Mouse (Mus musculus): ENCODE results near the gene Col13a1. TPM values are rescaled to one million over a fixed set of nuclear protein-coding genes. Genes with fewer than 3 reads are reported as not detected.

Gene Col13a1
- polyA plus RNA-seq, 1 experiment from 2014 or later: 4.4 TPM

DNA sequence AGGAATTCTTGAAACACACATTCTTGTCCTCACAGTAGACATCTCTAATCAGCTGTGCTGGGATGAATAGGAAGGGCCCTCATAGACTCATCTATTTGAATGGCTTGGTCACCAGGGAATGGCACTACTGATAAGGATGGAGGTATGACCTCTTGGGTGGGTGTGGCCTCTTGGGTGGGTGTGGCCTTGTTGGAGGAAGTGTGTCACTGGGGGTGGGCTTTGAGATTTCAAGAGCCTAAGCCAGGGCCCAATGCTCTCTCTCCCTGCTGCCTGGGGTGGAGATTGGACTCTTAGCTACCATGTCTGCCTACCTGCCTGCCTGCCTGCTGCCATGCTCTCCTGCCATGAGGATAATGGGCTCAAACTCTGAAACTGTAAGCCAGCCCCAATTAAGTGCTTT lies 53.2 kb downstream of the Col13a1 start:
- Histone ChIP-seq H3K4me1 (peaks cover 11% of the 10 kb centered on the region), H3K4me3 (no peak overlapping the region), H3K9ac (replicated peaks) (no peak overlapping the region), H3K9me3 (no peaks in the 10 kb centered on the region), H3K27ac (replicated peaks) (no peak overlapping the region), H3K4me2 (replicated peaks) (no peak overlapping the region), H3K27me3 (0 out of 2 replicates have a peak, but pooled peaks cover 8% of the 10 kb centered on the region), H3K36me3 (no peaks in the 10 kb centered on the region)
- no peak for ATAC-seq (ENCODE audit: low FRiP score, low read depth)

DNA sequence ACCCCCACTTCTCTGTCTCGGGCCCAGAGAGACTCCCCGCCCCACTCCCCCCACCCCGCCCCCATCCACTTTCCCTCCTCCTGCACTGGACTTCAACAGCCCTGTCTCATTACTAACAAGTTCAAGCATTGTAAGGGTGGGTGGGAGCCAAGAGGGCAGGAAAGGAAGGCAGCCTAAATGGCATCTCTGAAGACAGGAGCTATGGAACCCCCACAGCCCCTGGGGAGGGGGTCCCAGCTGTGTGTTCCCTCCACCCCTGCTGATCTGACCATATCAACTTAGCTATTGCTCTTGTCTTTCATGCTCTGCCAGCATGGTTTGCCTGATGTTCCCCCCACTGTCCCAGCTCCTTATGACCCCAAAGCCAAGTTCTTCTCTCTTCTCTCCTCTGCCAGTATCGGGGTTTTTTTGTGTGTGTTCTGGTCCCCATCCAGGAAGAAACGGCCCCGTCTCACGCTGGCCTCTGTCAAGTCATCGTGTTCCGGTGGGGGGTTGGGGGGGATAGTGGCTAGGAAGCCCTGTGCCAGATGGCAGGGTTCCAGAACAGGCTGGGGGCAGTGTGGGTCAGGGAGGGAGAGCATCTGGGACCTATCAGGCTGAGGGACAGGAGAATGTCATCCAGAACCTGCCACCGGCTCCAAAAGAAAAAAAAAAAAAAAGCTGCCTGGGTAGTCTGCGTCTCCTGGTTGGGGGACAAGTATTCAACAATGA lies 58.1 kb downstream of the Col13a1 start:
- H3K9ac ChIP-seq (replicated peaks): no peak overlapping the region
- H3K27ac ChIP-seq (replicated peaks): no peak overlapping the region
- ATAC-seq (ENCODE audit: low FRiP score, low read depth): no peak

DNA sequence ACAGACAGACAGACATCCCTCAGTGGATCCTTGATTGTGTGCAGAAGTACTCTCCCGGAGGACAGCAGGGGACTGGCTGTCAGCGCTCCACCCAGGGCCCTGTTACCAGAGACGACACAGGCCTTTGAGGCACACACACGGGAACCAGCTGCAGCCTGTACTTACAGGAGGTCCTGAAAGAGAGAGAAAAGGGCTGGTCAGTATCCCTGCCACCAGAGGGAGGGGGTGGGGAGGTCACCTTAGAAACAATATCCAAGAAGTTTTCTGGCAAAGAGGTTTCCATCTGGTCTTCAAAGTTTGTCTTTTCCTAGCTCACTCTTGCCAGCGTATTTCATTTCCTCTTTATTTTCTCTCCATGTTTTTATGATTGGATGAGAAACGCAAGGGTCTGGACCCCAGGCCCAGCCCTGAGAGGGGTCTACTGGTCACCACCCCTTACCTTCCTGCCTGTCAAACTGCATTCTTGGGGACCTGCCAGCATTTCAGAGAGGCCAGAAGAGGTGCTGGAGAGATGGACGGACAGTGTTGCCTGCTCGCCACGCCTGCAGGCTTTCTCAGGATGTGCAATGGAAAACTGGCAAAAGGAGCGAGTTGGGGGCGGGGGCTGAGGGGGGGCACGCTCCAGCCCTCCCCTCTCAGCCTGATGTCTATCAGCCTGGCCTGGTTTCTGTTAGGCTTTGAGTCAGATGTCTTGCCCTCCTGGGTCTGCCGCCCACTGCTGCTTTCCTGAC lies 58.8 kb downstream of the Col13a1 start:
- no peaks in the 10 kb centered on the region for H3K36me3 ChIP-seq
- no peak for ATAC-seq (ENCODE audit: low FRiP score, low read depth)
- H3K9me3 ChIP-seq: peaks cover 12% of the 10 kb centered on the region
- H3K4me1 ChIP-seq: peaks cover 4% of the 10 kb centered on the region; the same call in 1 of the 2 replicates
- H3K4me3 ChIP-seq: no peak overlapping the region
- 52% methylated on average over 13 of the region's 13 CpGs for WGBS
- H3K27ac ChIP-seq (replicated peaks): no peak overlapping the region
- H3K9ac ChIP-seq (replicated peaks): no peak overlapping the region
- no peak overlapping the region for H3K4me2 ChIP-seq (replicated peaks)
- H3K27me3 ChIP-seq: 0 out of 2 replicates have a peak, but pooled peaks cover 2% of the 10 kb centered on the region

More for the DNA sequence above, 58.1 kb downstream of the Col13a1 start:
- H3K4me3 ChIP-seq: no peak overlapping the region
- H3K27me3 ChIP-seq: 0 out of 2 replicates have a peak, but pooled peaks cover 2% of the 10 kb centered on the region
- 0 out of 2 replicates have a peak, but pooled peaks cover 5% of the 10 kb centered on the region for H3K9me3 ChIP-seq
- peaks cover 4% of the 10 kb centered on the region; the same call in 1 of the 2 replicates for H3K4me1 ChIP-seq
- WGBS: 66% methylated on average over 11 of the region's 11 CpGs
- no peaks in the 10 kb centered on the region for H3K36me3 ChIP-seq
- H3K4me2 ChIP-seq (replicated peaks): no peak overlapping the region

GRCm38 (mm10) chr10:61919496-61919895 lies 59.4 kb downstream of the Col13a1 start:
- peaks cover 17% of the 10 kb centered on the region for H3K9me3 ChIP-seq

GRCm38 (mm10) chr10:61917066-61917465 lies 61.8 kb downstream of the Col13a1 start:
- Histone ChIP-seq H3K4me1 (peaks cover 4% of the 10 kb centered on the region; the same call in 1 of the 2 replicates), H3K27me3 (0 out of 2 replicates have a peak, but pooled peaks cover 2% of the 10 kb centered on the region), H3K27ac (replicated peaks) (no peak overlapping the region), H3K4me3 (no peak overlapping the region), H3K36me3 (no peaks in the 10 kb centered on the region), H3K4me2 (replicated peaks) (no peak overlapping the region), H3K9me3 (peaks cover 22% of the 10 kb centered on the region), H3K9ac (replicated peaks) (no peak overlapping the region)
- ATAC-seq (ENCODE audit: low FRiP score, low read depth): no peak
- WGBS: 95% methylated on average over 12 of the region's 12 CpGs

More at GRCm38 (mm10) chr10:61919496-61919895, 59.4 kb downstream of the Col13a1 start:
- H3K27ac ChIP-seq (replicated peaks): no peak overlapping the region
- no peaks in the 10 kb centered on the region for H3K36me3 ChIP-seq
- H3K4me2 ChIP-seq (replicated peaks): no peak overlapping the region
- H3K4me3 ChIP-seq: no peak overlapping the region
- H3K9ac ChIP-seq (replicated peaks): no peak overlapping the region
- peaks cover 4% of the 10 kb centered on the region; the same call in 1 of the 2 replicates for H3K4me1 ChIP-seq
- no peak for ATAC-seq (ENCODE audit: low FRiP score, low read depth)
- WGBS: 92% methylated on average over 4 of the region's 4 CpGs
- 0 out of 2 replicates have a peak, but pooled peaks cover 2% of the 10 kb centered on the region for H3K27me3 ChIP-seq

- 75% methylated on average over 4 of the region's 4 CpGs for WGBS
Measured at GRCm38 (mm10) chr10:61911770-61912169, 67.1 kb downstream of the Col13a1 start.

GRCm38 (mm10) chr10:61909004-61909403 lies 69.9 kb downstream of the Col13a1 start:
- Histone ChIP-seq H3K36me3 (no peaks in the 10 kb centered on the region), H3K27ac (replicated peaks) (no peak overlapping the region), H3K4me3 (no peak overlapping the region), H3K9me3 (0 out of 2 replicates have a peak, but pooled peaks cover 5% of the 10 kb centered on the region), H3K9ac (replicated peaks) (no peak overlapping the region), H3K4me2 (replicated peaks) (no peak overlapping the region), H3K4me1 (no peaks in the 10 kb centered on the region), H3K27me3 (0 out of 2 replicates have a peak, but pooled peaks cover 4% of the 10 kb centered on the region)
- 71% methylated on average over 3 of the region's 3 CpGs for WGBS
- ATAC-seq (ENCODE audit: low FRiP score, low read depth): no peak

More at GRCm38 (mm10) chr10:61911770-61912169, 67.1 kb downstream of the Col13a1 start:
- Histone ChIP-seq H3K36me3 (no peaks in the 10 kb centered on the region), H3K27me3 (no peaks in the 10 kb centered on the region), H3K9ac (replicated peaks) (no peak overlapping the region; the same call in 1 of the 2 replicates), H3K4me2 (replicated peaks) (no peak overlapping the region), H3K4me3 (no peak overlapping the region), H3K4me1 (no peaks in the 10 kb centered on the region), H3K27ac (replicated peaks) (no peak overlapping the region), H3K9me3 (peaks cover 22% of the 10 kb centered on the region)
- no peak for ATAC-seq (ENCODE audit: low FRiP score, low read depth)

- WGBS: 36% methylated on average over 5 of the region's 5 CpGs
- Histone ChIP-seq H3K4me2 (replicated peaks) (no peak overlapping the region), H3K4me1 (no peaks in the 10 kb centered on the region), H3K27ac (replicated peaks) (no peak overlapping the region), H3K9ac (replicated peaks) (no peak overlapping the region), H3K4me3 (no peak overlapping the region), H3K9me3 (0 out of 2 replicates have a peak, but pooled peaks cover 3% of the 10 kb centered on the region), H3K36me3 (no peaks in the 10 kb centered on the region), H3K27me3 (peaks cover 8% of the 10 kb centered on the region; the same call in 1 of the 2 replicates)
- no peak for ATAC-seq (ENCODE audit: low FRiP score, low read depth)
Measured at GRCm38 (mm10) chr10:61906226-61906625, 72.7 kb downstream of the Col13a1 start.

GRCm38 (mm10) chr10:61905308-61905707 lies 73.6 kb downstream of the Col13a1 start:
- H3K9ac ChIP-seq (replicated peaks): no peak overlapping the region

GRCm38 (mm10) chr10:61898116-61898515 lies 80.8 kb downstream of the Col13a1 start:
- no peaks in the 10 kb centered on the region for H3K36me3 ChIP-seq
- H3K9me3 ChIP-seq: no peaks in the 10 kb centered on the region
- H3K4me3 ChIP-seq: no peak overlapping the region
- no peaks in the 10 kb centered on the region for H3K4me1 ChIP-seq
- H3K27ac ChIP-seq (replicated peaks): no peak overlapping the region
- WGBS: 86% methylated on average over 6 of the region's 6 CpGs
- ATAC-seq (ENCODE audit: low FRiP score, low read depth): no peak
- H3K9ac ChIP-seq (replicated peaks): no peak overlapping the region
- peaks cover 7% of the 10 kb centered on the region; the same call in 1 of the 2 replicates for H3K27me3 ChIP-seq
- no peak overlapping the region for H3K4me2 ChIP-seq (replicated peaks)

More at GRCm38 (mm10) chr10:61905308-61905707, 73.6 kb downstream of the Col13a1 start:
- Histone ChIP-seq H3K27me3 (peaks cover 8% of the 10 kb centered on the region; the same call in 1 of the 2 replicates), H3K4me3 (no peak overlapping the region), H3K4me2 (replicated peaks) (no peak overlapping the region), H3K4me1 (no peaks in the 10 kb centered on the region), H3K27ac (replicated peaks) (no peak overlapping the region), H3K36me3 (no peaks in the 10 kb centered on the region), H3K9me3 (0 out of 2 replicates have a peak, but pooled peaks cover 3% of the 10 kb centered on the region)
- WGBS: 55% methylated on average over 8 of the region's 8 CpGs
- ATAC-seq (ENCODE audit: low FRiP score, low read depth): no peak

- H3K9me3 ChIP-seq: no peaks in the 10 kb centered on the region
- no peak overlapping the region for H3K27ac ChIP-seq (replicated peaks)
- H3K27me3 ChIP-seq: peaks cover 7% of the 10 kb centered on the region; the same call in 1 of the 2 replicates
- H3K4me1 ChIP-seq: peaks cover 8% of the 10 kb centered on the region; the same call in 1 of the 2 replicates
- H3K9ac ChIP-seq (replicated peaks): no peak overlapping the region
- no peak overlapping the region for H3K4me3 ChIP-seq
- H3K36me3 ChIP-seq: no peaks in the 10 kb centered on the region
- H3K4me2 ChIP-seq (replicated peaks): no peak overlapping the region
- ATAC-seq (ENCODE audit: low FRiP score, low read depth): no peak
- 84% methylated on average over 5 of the region's 5 CpGs for WGBS
Measured at GRCm38 (mm10) chr10:61894564-61894963, 84.3 kb downstream of the Col13a1 start.
